Mouse (Mus musculus): ENCODE measurements around the gene Sec11a.

- TF ChIP-seq CTCF (IDR thresholded peaks at IDR 0.05) (no peak), POLR2A (IDR thresholded peaks at IDR 0.05; ENCODE audit: insufficient read depth, low read depth, low read length) (no peak), EP300 (IDR thresholded peaks at IDR 0.05; ENCODE audit: insufficient read depth, low read depth, low read length) (no peak)
Measured at GRCm38 (mm10) chr7:80862475-80862874, 85.1 kb downstream of the Sec11a start.

All from heart, adult 2 months (tissue).